28 mouse cellular contexts compared by ENCODE assay signal in the genomic region with DNA sequence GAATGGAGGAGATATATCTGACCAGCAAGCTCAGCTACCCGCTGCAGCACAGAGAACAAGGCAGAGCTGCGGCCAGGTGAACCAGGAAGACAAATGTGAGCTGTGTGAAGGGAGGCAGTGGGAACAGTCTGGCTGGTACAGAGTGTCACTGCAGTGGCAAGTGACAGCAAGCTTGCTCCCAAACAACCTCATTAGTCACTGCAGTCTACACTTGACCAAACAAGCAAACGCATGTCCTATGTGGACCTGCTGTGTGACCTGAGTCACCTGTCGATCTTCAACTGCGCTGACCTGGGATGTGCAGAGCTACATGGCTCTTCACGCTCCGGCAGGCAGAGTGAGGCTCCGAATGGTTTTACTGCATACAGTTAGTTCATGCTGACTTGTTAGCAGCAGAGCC. TPM values are rescaled to one million over a fixed set of nuclear protein-coding genes. Genes with fewer than 3 reads are reported as not detected.
DNase-seq lines count a peak whose midpoint lies in the region; ATAC-seq and TF ChIP-seq lines count a peak whose summit lies in the region.
"Had no signal": no experiment of that assay in that cellular context is flagged by ENCODE, and none has a peak within 500 bp of the region (broad histone marks: within the 10 kb centered on the region; RNA-seq: fewer than 3 reads in every experiment).

No protein-coding gene starts in this region.

- TF ChIP-seq POLR2A in limb, embryonic 14.5 days (IDR thresholded peaks at IDR 0.05; ENCODE audit: borderline replicate concordance, extremely low read depth, insufficient read depth, insufficient read length): no peak

- no peaks in the 10 kb centered on the region for H3K27me3 ChIP-seq in kidney, postnatal 0 days (ENCODE audit: insufficient read depth, low read length)
- H3K27me3 ChIP-seq in kidney, embryonic 14.5 days (ENCODE audit: control insufficient read depth, insufficient read depth, low read length): no peaks in the 10 kb centered on the region
- no peaks in the 10 kb centered on the region for H3K27me3 ChIP-seq in limb, embryonic 14.5 days (ENCODE audit: control insufficient read depth, insufficient read depth, low read length)
- H3K27me3 ChIP-seq: CH12.LX; hindbrain, embryonic 12.5 days; liver, embryonic 12.5 days had no signal

- H3K4me3 ChIP-seq in kidney, postnatal 0 days (replicated peaks; ENCODE audit: low read depth, low read length): no peak overlapping the region
- H3K4me3 ChIP-seq in kidney, embryonic 14.5 days (ENCODE audit: low read length): no peak overlapping the region
- no peak overlapping the region for H3K4me3 ChIP-seq in limb, embryonic 14.5 days (replicated peaks; ENCODE audit: low read length)
- H3K4me3 ChIP-seq: erythroblast, embryonic 14.5 days; hindbrain, embryonic 12.5 days; liver, embryonic 12.5 days had no signal

- no peak overlapping the region for H3K4me2 ChIP-seq in kidney, postnatal 0 days (ENCODE audit: low read length)
- H3K4me2 ChIP-seq in kidney, embryonic 14.5 days (replicated peaks; ENCODE audit: low read depth, low read length): no peak overlapping the region
- H3K4me2 ChIP-seq in limb, embryonic 14.5 days (replicated peaks; ENCODE audit: low read depth, low read length, severe bottlenecking): no peak overlapping the region
- H3K4me2 ChIP-seq: hindbrain, embryonic 12.5 days; liver, embryonic 12.5 days; midbrain, embryonic 11.5 days had no signal

- DNase-seq in kidney, postnatal 0 days (ENCODE audit: low spot score): no peak
- peak; percentile 68 for DNase-seq in urinary bladder, postnatal 14 days (ENCODE audit: low spot score)
- no peak for DNase-seq in urinary bladder, adult 2 months (ENCODE audit: low spot score)
- DNase-seq in limb, embryonic 14.5 days (ENCODE audit: low spot score): no peak
- DNase-seq in c-Kit-positive CD71-positive TER-119-positive erythroid progenitor cells, embryonic 14.5 days (ENCODE audit: low spot score): no peak
- DNase-seq: adrenal gland, adult 8-10 months; cerebellum, adult 8-10 months; cerebellum, postnatal 25 days; heart, postnatal 36 days; kidney, adult 8-10 months; layer of hippocampus, postnatal 36 days; liver, postnatal 0 days; lung, postnatal 36 days; right cerebral cortex, postnatal 25 days; spleen, adult 18-20 months; thymus, adult 2 months; thymus, postnatal 36 days had no signal

- H3K27ac ChIP-seq in kidney, postnatal 0 days: 0 out of 2 replicates have a peak overlapping the region, but pooled peaks have one; percentile 13
- H3K27ac ChIP-seq in kidney, embryonic 14.5 days (ENCODE audit: low read depth, low read length): no peak overlapping the region
- 0 out of 2 replicates have a peak overlapping the region, but pooled peaks have one; percentile 38 for H3K27ac ChIP-seq in limb, embryonic 14.5 days (replicated peaks; ENCODE audit: low read depth, low read length)
- H3K27ac ChIP-seq: hindbrain, embryonic 12.5 days; hindbrain, postnatal 0 days; liver, embryonic 12.5 days had no signal

- H3K36me3 ChIP-seq in kidney, postnatal 0 days (ENCODE audit: insufficient read depth, low read length): peaks cover 23% of the 10 kb centered on the region; the same call in 1 of the 2 replicates
- H3K36me3 ChIP-seq in kidney, embryonic 14.5 days (ENCODE audit: control insufficient read depth, insufficient read depth, low read length): peaks cover 23% of the 10 kb centered on the region
- H3K36me3 ChIP-seq in limb, embryonic 14.5 days (ENCODE audit: control insufficient read depth, insufficient read depth, low read length): peaks cover 37% of the 10 kb centered on the region

- peaks cover 11% of the 10 kb centered on the region; the same call in 1 of the 2 replicates for H3K4me1 ChIP-seq in kidney, postnatal 0 days (replicated peaks; ENCODE audit: insufficient read depth, low read length)
- H3K4me1 ChIP-seq in kidney, embryonic 14.5 days (ENCODE audit: control insufficient read depth, insufficient read depth, low read length): peaks cover 8% of the 10 kb centered on the region
- H3K4me1 ChIP-seq in limb, embryonic 14.5 days (ENCODE audit: control insufficient read depth, insufficient read depth, low read length): peaks cover 26% of the 10 kb centered on the region

- ATAC-seq in kidney, postnatal 0 days (replicated peaks; ENCODE audit: low FRiP score, low read depth): no peak
- ATAC-seq in kidney, embryonic 14.5 days (ENCODE audit: low FRiP score, low TSS enrichment): no peak
- ATAC-seq in limb, embryonic 14.5 days (ENCODE audit: low FRiP score, low read depth): no peak
- ATAC-seq: activated CD4-positive, CD25-positive, alpha-beta regulatory T cell, adult 4 months; forebrain, embryonic 16.5 days; hindbrain, postnatal 0 days; intestine, embryonic 16.5 days; liver, embryonic 12.5 days; midbrain, embryonic 16.5 days had no signal

- WGBS in kidney, postnatal 0 days: 67% methylated on average over 8 of the region's 8 CpGs
- 59% methylated on average over 8 of the region's 8 CpGs for WGBS in kidney, embryonic 14.5 days
- WGBS in limb, embryonic 14.5 days: 81% methylated on average over 8 of the region's 8 CpGs

- no peaks in the 10 kb centered on the region for H3K9me3 ChIP-seq in kidney, postnatal 0 days (replicated peaks; ENCODE audit: low read length)
- no peaks in the 10 kb centered on the region for H3K9me3 ChIP-seq in kidney, embryonic 14.5 days (ENCODE audit: control insufficient read depth, low read length)
- H3K9me3 ChIP-seq in limb, embryonic 14.5 days (ENCODE audit: control insufficient read depth, low read length): no peaks in the 10 kb centered on the region
- H3K9me3 ChIP-seq: hindbrain, embryonic 12.5 days; liver, embryonic 12.5 days had no signal

- TF ChIP-seq CTCF in kidney, postnatal 0 days (IDR thresholded peaks at IDR 0.05; ENCODE audit: low read depth): no peak

- H3K9ac ChIP-seq in kidney, postnatal 0 days (ENCODE audit: low read depth, low read length): no peak overlapping the region
- no peak overlapping the region for H3K9ac ChIP-seq in kidney, embryonic 14.5 days (ENCODE audit: low read depth, low read length)
- H3K9ac ChIP-seq in limb, embryonic 14.5 days (ENCODE audit: low read depth, low read length, severe bottlenecking): no peak overlapping the region
- H3K9ac ChIP-seq: hindbrain, embryonic 12.5 days; liver, embryonic 12.5 days; liver, postnatal 0 days had no signal

RNA-seq across cellular contexts. Expression of gene Map3k4, which starts 55.7 kb away (rescaled TPM):
- polyA plus RNA-seq in kidney, postnatal 0 days (2015; fragmentation: Nextera tagmentation; extraction: Ambion mirVana): 52.5 and 58.7 TPM in 2 replicates
- polyA plus RNA-seq in kidney, embryonic 14.5 days (2014; fragmentation: Nextera tagmentation; extraction: Ambion mirVana): 46.4 and 53.0 TPM in 2 replicates
- polyA plus RNA-seq in urinary bladder, adult 2 months (2012; rRNA removed): 14.3 and 21.8 TPM in 2 replicates
- 28.6 and 28.9 TPM in 2 replicates for polyA plus RNA-seq in limb, embryonic 14.5 days (2012; rRNA removed)
- 36.4 and 38.8 TPM in 2 replicates for polyA plus RNA-seq in limb, embryonic 14.5 days (2014; fragmentation: Nextera tagmentation; extraction: Ambion mirVana)
